Comparison of ENCODE assay signal across 22 mouse cellular contexts in genomic region chr4:67425712-67426111, GRCm38 (mm10).
DNase-seq lines count a peak whose midpoint lies in the region; ATAC-seq lines count a peak whose summit lies in the region.
"Had no signal": no experiment of that assay in that cellular context is flagged by ENCODE, and none has a peak within 500 bp of the region (broad histone marks: within the 10 kb centered on the region; RNA-seq: fewer than 3 reads in every experiment).

No protein-coding gene starts in this region.

- H3K4me2 ChIP-seq in forebrain, embryonic 11.5 days (ENCODE audit: low read depth, low read length, severe bottlenecking): no peak overlapping the region
- no peak overlapping the region for H3K4me2 ChIP-seq in forebrain, embryonic 12.5 days
- H3K4me2 ChIP-seq in hindbrain, embryonic 11.5 days (replicated peaks; ENCODE audit: low read depth, low read length): no peak overlapping the region
- H3K4me2 ChIP-seq in hindbrain, embryonic 13.5 days: no peak overlapping the region
- H3K4me2 ChIP-seq in neural tube, embryonic 11.5 days (ENCODE audit: low read depth): no peak overlapping the region
- H3K4me2 ChIP-seq in neural tube, embryonic 15.5 days: no peak overlapping the region
- H3K4me2 ChIP-seq: embryonic facial prominence, embryonic 13.5 days; embryonic facial prominence, embryonic 15.5 days had no signal

- no peak for DNase-seq in forebrain, embryonic 11.5 days (ENCODE audit: low spot score)
- DNase-seq in hindbrain, embryonic 11.5 days (ENCODE audit: low spot score): peak; percentile 2
- no peak for DNase-seq in neural tube, embryonic 11.5 days (ENCODE audit: low spot score)
- no peak for DNase-seq in urinary bladder, postnatal 4 days (ENCODE audit: low spot score in 2 of 2)
- DNase-seq: adrenal gland, adult 2 months; adrenal gland, postnatal 10 days; adrenal gland, postnatal 25 days; cerebellum, adult 11 months; cerebellum, adult 18-20 months; cerebellum, adult 8-10 months; cerebellum, adult 9-11 months; cerebellum, postnatal 14 days; cerebellum, postnatal 36 days had no signal

- no peaks in the 10 kb centered on the region for H3K36me3 ChIP-seq in forebrain, embryonic 11.5 days (ENCODE audit: control insufficient read depth, insufficient read depth, low read length)
- H3K36me3 ChIP-seq in forebrain, embryonic 12.5 days (replicated peaks): no peaks in the 10 kb centered on the region
- H3K36me3 ChIP-seq in hindbrain, embryonic 11.5 days (ENCODE audit: control insufficient read depth, insufficient read depth, low read length): no peaks in the 10 kb centered on the region
- H3K36me3 ChIP-seq in hindbrain, embryonic 13.5 days: no peaks in the 10 kb centered on the region
- no peaks in the 10 kb centered on the region for H3K36me3 ChIP-seq in neural tube, embryonic 11.5 days (ENCODE audit: control insufficient read depth, insufficient read depth, low read length)
- no peaks in the 10 kb centered on the region for H3K36me3 ChIP-seq in neural tube, embryonic 15.5 days
- H3K36me3 ChIP-seq: embryonic facial prominence, embryonic 13.5 days; embryonic facial prominence, embryonic 15.5 days; forebrain, embryonic 10.5 days had no signal

- H3K9me3 ChIP-seq in forebrain, embryonic 11.5 days (ENCODE audit: control insufficient read depth, low read length): no peaks in the 10 kb centered on the region
- H3K9me3 ChIP-seq in forebrain, embryonic 12.5 days: no peaks in the 10 kb centered on the region
- no peaks in the 10 kb centered on the region for H3K9me3 ChIP-seq in hindbrain, embryonic 11.5 days (ENCODE audit: control insufficient read depth, low read length)
- no peaks in the 10 kb centered on the region for H3K9me3 ChIP-seq in hindbrain, embryonic 13.5 days
- H3K9me3 ChIP-seq in neural tube, embryonic 11.5 days (ENCODE audit: control insufficient read depth, low read length): no peaks in the 10 kb centered on the region
- H3K9me3 ChIP-seq in neural tube, embryonic 15.5 days (replicated peaks): no peaks in the 10 kb centered on the region
- H3K9me3 ChIP-seq: embryonic facial prominence, embryonic 13.5 days; embryonic facial prominence, embryonic 15.5 days; forebrain, embryonic 10.5 days had no signal

- H3K4me3 ChIP-seq in forebrain, embryonic 11.5 days (ENCODE audit: low read depth, low read length): no peak overlapping the region
- no peak overlapping the region for H3K4me3 ChIP-seq in forebrain, embryonic 12.5 days (replicated peaks)
- no peak overlapping the region for H3K4me3 ChIP-seq in hindbrain, embryonic 11.5 days (ENCODE audit: low read depth, low read length)
- H3K4me3 ChIP-seq in hindbrain, embryonic 13.5 days: no peak overlapping the region
- H3K4me3 ChIP-seq in neural tube, embryonic 11.5 days (ENCODE audit: low read depth, low read length): no peak overlapping the region
- H3K4me3 ChIP-seq in neural tube, embryonic 15.5 days (replicated peaks): no peak overlapping the region
- H3K4me3 ChIP-seq: embryonic facial prominence, embryonic 13.5 days; embryonic facial prominence, embryonic 15.5 days; erythroblast, embryonic 14.5 days; forebrain, embryonic 10.5 days had no signal

- no peak overlapping the region for H3K27ac ChIP-seq in forebrain, embryonic 11.5 days (ENCODE audit: low read depth, low read length)
- no peak overlapping the region for H3K27ac ChIP-seq in forebrain, embryonic 12.5 days
- H3K27ac ChIP-seq in hindbrain, embryonic 11.5 days (ENCODE audit: low read depth, low read length): no peak overlapping the region
- H3K27ac ChIP-seq in hindbrain, embryonic 13.5 days: no peak overlapping the region
- H3K27ac ChIP-seq in neural tube, embryonic 11.5 days (ENCODE audit: low read depth, low read length): no peak overlapping the region
- no peak overlapping the region for H3K27ac ChIP-seq in neural tube, embryonic 15.5 days (replicated peaks)
- H3K27ac ChIP-seq: embryonic facial prominence, embryonic 13.5 days; embryonic facial prominence, embryonic 15.5 days; forebrain, embryonic 10.5 days had no signal

- no peaks in the 10 kb centered on the region for H3K27me3 ChIP-seq in forebrain, embryonic 11.5 days (ENCODE audit: control insufficient read depth, insufficient read depth, low read length)
- H3K27me3 ChIP-seq in forebrain, embryonic 12.5 days: no peaks in the 10 kb centered on the region
- no peaks in the 10 kb centered on the region for H3K27me3 ChIP-seq in hindbrain, embryonic 11.5 days (ENCODE audit: control insufficient read depth, insufficient read depth, low read length)
- no peaks in the 10 kb centered on the region for H3K27me3 ChIP-seq in hindbrain, embryonic 13.5 days
- no peaks in the 10 kb centered on the region for H3K27me3 ChIP-seq in neural tube, embryonic 11.5 days (ENCODE audit: control insufficient read depth, insufficient read depth, low read length)
- no peaks in the 10 kb centered on the region for H3K27me3 ChIP-seq in neural tube, embryonic 15.5 days (replicated peaks)
- H3K27me3 ChIP-seq: embryonic facial prominence, embryonic 13.5 days; embryonic facial prominence, embryonic 15.5 days had no signal

- 0 out of 2 replicates have a peak, but pooled peaks have one; percentile 46 for ATAC-seq in forebrain, embryonic 11.5 days (replicated peaks; ENCODE audit: low FRiP score)
- ATAC-seq in forebrain, embryonic 12.5 days (ENCODE audit: low FRiP score): no peak
- peak; percentile 89 for ATAC-seq in hindbrain, embryonic 11.5 days (ENCODE audit: low FRiP score)
- ATAC-seq in hindbrain, embryonic 13.5 days (ENCODE audit: low FRiP score): no peak
- peak; percentile 38; the same call in 1 of the 2 replicates for ATAC-seq in neural tube, embryonic 11.5 days (ENCODE audit: insufficient read depth, low FRiP score, low TSS enrichment)
- no peak for ATAC-seq in neural tube, embryonic 15.5 days (ENCODE audit: low FRiP score)
- ATAC-seq: forebrain, embryonic 14.5 days; forebrain, embryonic 16.5 days had no signal

- WGBS in forebrain, embryonic 11.5 days: 85% methylated on average over 6 of the region's 6 CpGs
- WGBS in forebrain, embryonic 12.5 days: 91% methylated on average over 6 of the region's 6 CpGs
- WGBS in hindbrain, embryonic 11.5 days: 69% methylated on average over 6 of the region's 6 CpGs
- 73% methylated on average over 6 of the region's 6 CpGs for WGBS in hindbrain, embryonic 13.5 days
- 85% methylated on average over 6 of the region's 6 CpGs for WGBS in neural tube, embryonic 11.5 days
- 84% methylated on average over 6 of the region's 6 CpGs for WGBS in neural tube, embryonic 15.5 days

- no peaks in the 10 kb centered on the region for H3K4me1 ChIP-seq in forebrain, embryonic 11.5 days (replicated peaks; ENCODE audit: control insufficient read depth, insufficient read depth, low read length)
- H3K4me1 ChIP-seq in forebrain, embryonic 12.5 days: no peaks in the 10 kb centered on the region
- H3K4me1 ChIP-seq in hindbrain, embryonic 11.5 days (replicated peaks; ENCODE audit: control insufficient read depth, insufficient read depth, low read length): no peaks in the 10 kb centered on the region
- H3K4me1 ChIP-seq in hindbrain, embryonic 13.5 days (replicated peaks): no peaks in the 10 kb centered on the region
- no peaks in the 10 kb centered on the region for H3K4me1 ChIP-seq in neural tube, embryonic 11.5 days (ENCODE audit: control insufficient read depth, insufficient read depth, low read length)
- no peaks in the 10 kb centered on the region for H3K4me1 ChIP-seq in neural tube, embryonic 15.5 days
- H3K4me1 ChIP-seq: embryonic facial prominence, embryonic 13.5 days; embryonic facial prominence, embryonic 15.5 days; forebrain, embryonic 10.5 days had no signal

- no peak overlapping the region for H3K9ac ChIP-seq in forebrain, embryonic 11.5 days (ENCODE audit: low read length)
- H3K9ac ChIP-seq in forebrain, embryonic 12.5 days: no peak overlapping the region
- no peak overlapping the region for H3K9ac ChIP-seq in hindbrain, embryonic 11.5 days (ENCODE audit: low read depth, low read length)
- no peak overlapping the region for H3K9ac ChIP-seq in hindbrain, embryonic 13.5 days
- no peak overlapping the region for H3K9ac ChIP-seq in neural tube, embryonic 11.5 days (ENCODE audit: low read length)
- no peak overlapping the region for H3K9ac ChIP-seq in neural tube, embryonic 15.5 days (replicated peaks)
- H3K9ac ChIP-seq: embryonic facial prominence, embryonic 13.5 days; embryonic facial prominence, embryonic 15.5 days had no signal

Comparison
In these comparisons a context has a peak if more than half of its experiments do, and no peak if none do; other contexts are left out.
1. ATAC-seq: peak in forebrain, embryonic 11.5 days (single experiment), hindbrain, embryonic 11.5 days (single experiment) and neural tube, embryonic 11.5 days (single experiment); none in forebrain, embryonic 12.5 days (single experiment), hindbrain, embryonic 13.5 days (single experiment) and neural tube, embryonic 15.5 days (single experiment).